ENCODE assay signal across 33 mouse cellular contexts in genomic region chr14:9389180-9389579, GRCm38 (mm10).
A peak's percentile ranks its signal among the peaks of the same experiment; 100 is the strongest.
DNase-seq lines count a peak whose midpoint lies in the region; ATAC-seq and TF ChIP-seq lines count a peak whose summit lies in the region.
"Had no signal": no experiment of that assay in that cellular context is flagged by ENCODE, and none has a peak within 500 bp of the region (broad histone marks: within the 10 kb centered on the region; RNA-seq: fewer than 3 reads in every experiment).

No protein-coding gene starts in this region.

- no peak overlapping the region for H3K27ac ChIP-seq in kidney, adult 2 months (ENCODE audit: insufficient read depth, low read depth, low read length)
- no peak overlapping the region for H3K27ac ChIP-seq in kidney, embryonic 16.5 days (ENCODE audit: low read length)
- H3K27ac ChIP-seq: embryonic facial prominence, embryonic 12.5 days; forebrain, embryonic 10.5 days; forebrain, embryonic 15.5 days; hindbrain, embryonic 13.5 days; left cerebral cortex, adult 2 months; limb, embryonic 12.5 days; liver, embryonic 13.5 days; stomach, embryonic 15.5 days had no signal

- H3K36me3 ChIP-seq in kidney, adult 2 months (ENCODE audit: control insufficient read depth, insufficient read depth, low read length) = no peaks in the 10 kb centered on the region
- no peaks in the 10 kb centered on the region for H3K36me3 ChIP-seq in kidney, embryonic 16.5 days (ENCODE audit: insufficient read depth, low read length)
- H3K36me3 ChIP-seq in splenic B cell, adult 2 months (ENCODE audit: control insufficient read depth, insufficient read depth, low read length, poor library complexity, severe bottlenecking) = no peaks in the 10 kb centered on the region
- H3K36me3 ChIP-seq: embryonic facial prominence, embryonic 12.5 days; forebrain, embryonic 10.5 days; forebrain, embryonic 15.5 days; hindbrain, embryonic 13.5 days; limb, embryonic 12.5 days; liver, embryonic 13.5 days; stomach, embryonic 15.5 days had no signal

- no peaks in the 10 kb centered on the region for H3K9me3 ChIP-seq in kidney, embryonic 16.5 days (ENCODE audit: low read length)
- H3K9me3 ChIP-seq: embryonic facial prominence, embryonic 12.5 days; forebrain, embryonic 10.5 days; forebrain, embryonic 15.5 days; hindbrain, embryonic 13.5 days; limb, embryonic 12.5 days; liver, embryonic 13.5 days; stomach, embryonic 15.5 days had no signal

- no peaks in the 10 kb centered on the region for H3K27me3 ChIP-seq in kidney, adult 2 months (replicated peaks; ENCODE audit: control insufficient read depth, insufficient read depth, low read length)
- H3K27me3 ChIP-seq in kidney, embryonic 16.5 days (ENCODE audit: insufficient read depth, low read length) = no peaks in the 10 kb centered on the region
- no peaks in the 10 kb centered on the region for H3K27me3 ChIP-seq in splenic B cell, adult 2 months (ENCODE audit: control insufficient read depth, insufficient read depth, low read length, poor library complexity, severe bottlenecking)
- H3K27me3 ChIP-seq: embryonic facial prominence, embryonic 12.5 days; forebrain, embryonic 15.5 days; hindbrain, embryonic 13.5 days; limb, embryonic 12.5 days; liver, embryonic 13.5 days; stomach, embryonic 15.5 days had no signal

- ATAC-seq in kidney, embryonic 16.5 days (ENCODE audit: low FRiP score, low TSS enrichment) = no peak
- ATAC-seq in common myeloid progenitor, adult 5-6 weeks (replicated peaks; ENCODE audit: low read depth, poor library complexity, severe bottlenecking) = peak; percentile 54
- ATAC-seq: activated CD4-positive, CD25-positive, alpha-beta regulatory T cell, adult 4 months; forebrain, embryonic 15.5 days; intestine, embryonic 16.5 days; midbrain, embryonic 16.5 days had no signal

- H3K4me3 ChIP-seq in kidney, adult 2 months (ENCODE audit: insufficient read depth, low read depth, low read length) = no peak overlapping the region
- no peak overlapping the region for H3K4me3 ChIP-seq in kidney, embryonic 16.5 days (ENCODE audit: low read length)
- H3K4me3 ChIP-seq: embryonic facial prominence, embryonic 12.5 days; forebrain, embryonic 10.5 days; forebrain, embryonic 15.5 days; hindbrain, embryonic 13.5 days; left cerebral cortex, adult 2 months; limb, embryonic 12.5 days; liver, embryonic 13.5 days; stomach, embryonic 15.5 days had no signal

- peak; percentile 1 for DNase-seq in kidney, adult 2 months
- DNase-seq in urinary bladder, postnatal 14 days (ENCODE audit: low spot score) = peak; percentile 25
- no peak for DNase-seq in urinary bladder, postnatal 25 days (ENCODE audit: low spot score)
- peak; percentile 7 for DNase-seq in splenic B cell, adult 2 months (ENCODE audit: low read depth, low spot score)
- no peak for DNase-seq in ovary, adult 18-20 months (ENCODE audit: low spot score)
- no peak for DNase-seq in thymus, adult 18-20 months
- DNase-seq: adrenal gland, adult 8-10 months; cerebellum, adult 11 months; cerebellum, adult 9-10 months; cerebellum, postnatal 36 days; embryo, embryonic 11 days; gastrocnemius, postnatal 10 days; heart, postnatal 4 days; kidney, adult 9 months; kidney, postnatal 14 days; liver, embryonic 13.5 days; lung, adult 2 months; lung, postnatal 14 days; thymus, postnatal 14 days had no signal

- TF ChIP-seq POLR2A in kidney, adult 2 months (IDR thresholded peaks at IDR 0.05; ENCODE audit: low read depth, low read length) = no peak

- no peaks in the 10 kb centered on the region for H3K4me1 ChIP-seq in kidney, adult 2 months (ENCODE audit: control insufficient read depth, insufficient read depth, low read length)
- no peaks in the 10 kb centered on the region for H3K4me1 ChIP-seq in kidney, embryonic 16.5 days (ENCODE audit: insufficient read depth, low read length)
- H3K4me1 ChIP-seq: embryonic facial prominence, embryonic 12.5 days; forebrain, embryonic 10.5 days; hindbrain, embryonic 13.5 days; limb, embryonic 12.5 days; liver, embryonic 13.5 days; stomach, embryonic 15.5 days had no signal

- no peak overlapping the region for H3K9ac ChIP-seq in kidney, embryonic 16.5 days (replicated peaks; ENCODE audit: low read length)
- H3K9ac ChIP-seq: embryonic facial prominence, embryonic 12.5 days; forebrain, embryonic 15.5 days; hindbrain, embryonic 13.5 days; limb, embryonic 12.5 days; liver, embryonic 13.5 days; stomach, embryonic 15.5 days had no signal

- WGBS in kidney, adult 2 months = 76% methylated on average over 7 of the region's 7 CpGs
- 81% methylated on average over 7 of the region's 7 CpGs for WGBS in kidney, embryonic 16.5 days

- no peak overlapping the region for H3K4me2 ChIP-seq in kidney, embryonic 16.5 days (replicated peaks; ENCODE audit: low read depth, low read length)
- H3K4me2 ChIP-seq: embryonic facial prominence, embryonic 12.5 days; forebrain, embryonic 15.5 days; heart, embryonic 11.5 days; hindbrain, embryonic 13.5 days; limb, embryonic 12.5 days; liver, embryonic 13.5 days; midbrain, embryonic 11.5 days; stomach, embryonic 15.5 days had no signal

- no peak for TF ChIP-seq CTCF in kidney, adult 2 months (conservative IDR thresholded peaks at IDR 0.05; ENCODE audit: insufficient read depth, insufficient read length, low read depth, low read length)

Comparison
In these comparisons a context has a peak if more than half of its experiments do, and no peak if none do; other contexts are left out.
1. DNase-seq: peak in kidney, adult 2 months (single experiment), urinary bladder, postnatal 14 days (single experiment) and splenic B cell, adult 2 months (single experiment); none in urinary bladder, postnatal 25 days (single experiment), ovary, adult 18-20 months (single experiment) and thymus, adult 18-20 months (0 of 2).